Mouse (Mus musculus): ENCODE data around the gene Ctdsp1. TPM values are rescaled to one million over a fixed set of nuclear protein-coding genes. Genes with fewer than 3 reads are reported as not detected.

Ctdsp1 gene
- total RNA-seq, 1 experiment = 17.9 TPM

DNA sequence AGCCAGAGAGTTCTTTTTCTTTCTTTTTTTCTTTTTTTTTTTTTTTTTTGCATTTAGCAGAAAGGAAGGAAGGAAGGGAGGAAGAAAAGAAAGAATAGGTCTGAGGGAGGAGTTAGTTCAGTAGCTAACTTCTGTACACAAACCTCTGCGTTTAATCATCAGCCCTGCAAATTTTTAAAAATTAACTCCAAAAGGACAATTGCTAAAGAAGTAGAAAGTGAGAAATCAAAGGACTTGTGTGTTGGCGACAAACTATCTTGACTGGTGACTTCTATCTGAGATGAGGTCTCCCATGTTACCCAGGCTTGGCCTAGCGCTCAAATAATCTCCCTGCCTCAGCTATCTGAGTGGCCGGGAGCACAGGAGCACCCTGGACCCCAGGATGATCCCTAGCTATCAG lies 12.9 kb downstream of the Ctdsp1 start:
- H3K27ac ChIP-seq (ENCODE audit: insufficient read depth, low read depth, low read length, poor library complexity, severe bottlenecking) = no peak overlapping the region
- no peaks in the 10 kb centered on the region for H3K36me3 ChIP-seq (ENCODE audit: control insufficient read depth, insufficient read depth, low read length, poor library complexity, severe bottlenecking)
- H3K9ac ChIP-seq (ENCODE audit: insufficient read depth, low read depth, low read length, poor library complexity, severe bottlenecking) = no peak overlapping the region
- H3K9me3 ChIP-seq (ENCODE audit: control insufficient read depth, insufficient read depth, low read depth, low read length) = no peaks in the 10 kb centered on the region
- in situ Hi-C loops (cut with MboI; ENCODE audit: low sequenced_read_pairs in 2 of 2, unreplicated experiment in 2 of 2) = no loop called here
- DNase-seq (ENCODE audit: low read depth, low spot score) = no peak
- TF ChIP-seq MAFK (IDR thresholded peaks at IDR 0.05; ENCODE audit: insufficient read depth, low read depth, low read length) (no peak), CHD2 (IDR thresholded peaks at IDR 0.05; ENCODE audit: low read depth, low read length) (no peak), ZNF384 (IDR thresholded peaks at IDR 0.05; ENCODE audit: low read depth, low read length) (no peak), ZC3H11A (IDR thresholded peaks at IDR 0.05; ENCODE audit: borderline replicate concordance, low read depth, low read length) (no peak), HCFC1 (IDR thresholded peaks at IDR 0.05; ENCODE audit: borderline replicate concordance, insufficient read depth, low read length) (no peak)
- no peak overlapping the region for H3K4me3 ChIP-seq (ENCODE audit: insufficient read depth in 1 of 2, low read depth in 1 of 2, low read length in 2 of 2, poor library complexity in 1 of 2, severe bottlenecking in 1 of 2)
- H3K4me1 ChIP-seq (ENCODE audit: control insufficient read depth in 2 of 2, insufficient read depth in 2 of 2, low read length in 2 of 2, poor library complexity in 1 of 2) = peaks cover 0 to 3% of the 10 kb centered on the region in 2 experiments; a peak in 1 of 4 replicates

- Histone ChIP-seq H3K4me1 (ENCODE audit: control insufficient read depth in 2 of 2, insufficient read depth in 2 of 2, low read length in 2 of 2, poor library complexity in 1 of 2) (peaks cover 0 to 2% of the 10 kb centered on the region in 2 experiments; a peak in 1 of 4 replicates), H3K36me3 (ENCODE audit: control insufficient read depth, insufficient read depth, low read length, poor library complexity, severe bottlenecking) (no peaks in the 10 kb centered on the region), H3K4me3 (ENCODE audit: insufficient read depth in 1 of 2, low read depth in 1 of 2, low read length in 2 of 2, poor library complexity in 1 of 2, severe bottlenecking in 1 of 2) (peak within 1 kb of the TSS in 1 of 2 experiments; percentile 21; a peak in 1 of 4 replicates), H3K9me3 (ENCODE audit: control insufficient read depth, insufficient read depth, low read depth, low read length) (no peaks in the 10 kb centered on the region), H3K9ac (ENCODE audit: insufficient read depth, low read depth, low read length, poor library complexity, severe bottlenecking) (no peak within 1 kb of the TSS), H3K27ac (ENCODE audit: insufficient read depth, low read depth, low read length, poor library complexity, severe bottlenecking) (no peak within 1 kb of the TSS)
- no peak for TF ChIP-seq ZC3H11A (IDR thresholded peaks at IDR 0.05; ENCODE audit: borderline replicate concordance, low read depth, low read length)
- no peak for TF ChIP-seq HCFC1 (IDR thresholded peaks at IDR 0.05; ENCODE audit: borderline replicate concordance, insufficient read depth, low read length)
- no peak for TF ChIP-seq CHD2 (IDR thresholded peaks at IDR 0.05; ENCODE audit: low read depth, low read length)
- no peak for TF ChIP-seq MAFK (IDR thresholded peaks at IDR 0.05; ENCODE audit: insufficient read depth, low read depth, low read length)
- TF ChIP-seq ZNF384 (IDR thresholded peaks at IDR 0.05; ENCODE audit: low read depth, low read length) = no peak
- DNase-seq (ENCODE audit: low read depth, low spot score) = no peak
- in situ Hi-C loops (cut with MboI; ENCODE audit: low sequenced_read_pairs in 2 of 2, unreplicated experiment in 2 of 2) = no loop called here
Measured at GRCm38 (mm10) chr1:74408589-74409504, 17.5 kb downstream of the Ctdsp1 start, which contains the start of gene Vil1. Gene Vil1 (plus strand): TSS chr1:74409376.

- Histone ChIP-seq H3K4me1 (ENCODE audit: control insufficient read depth in 2 of 2, insufficient read depth in 2 of 2, low read length in 2 of 2, poor library complexity in 1 of 2) (peaks cover 0 to 10% of the 10 kb centered on the region in 2 experiments; a peak in 1 of 4 replicates), H3K4me3 (ENCODE audit: insufficient read depth in 1 of 2, low read depth in 1 of 2, low read length in 2 of 2, poor library complexity in 1 of 2, severe bottlenecking in 1 of 2) (no peak overlapping the region), H3K27ac (ENCODE audit: insufficient read depth, low read depth, low read length, poor library complexity, severe bottlenecking) (no peak overlapping the region), H3K36me3 (ENCODE audit: control insufficient read depth, insufficient read depth, low read length, poor library complexity, severe bottlenecking) (no peaks in the 10 kb centered on the region), H3K9me3 (ENCODE audit: control insufficient read depth, insufficient read depth, low read depth, low read length) (no peaks in the 10 kb centered on the region), H3K9ac (ENCODE audit: insufficient read depth, low read depth, low read length, poor library complexity, severe bottlenecking) (no peak overlapping the region)
- no peak for TF ChIP-seq ZNF384 (IDR thresholded peaks at IDR 0.05; ENCODE audit: low read depth, low read length)
- TF ChIP-seq MAFK (IDR thresholded peaks at IDR 0.05; ENCODE audit: insufficient read depth, low read depth, low read length) = no peak
- no peak for TF ChIP-seq ZC3H11A (IDR thresholded peaks at IDR 0.05; ENCODE audit: borderline replicate concordance, low read depth, low read length)
- no peak for TF ChIP-seq CHD2 (IDR thresholded peaks at IDR 0.05; ENCODE audit: low read depth, low read length)
- no peak for TF ChIP-seq HCFC1 (IDR thresholded peaks at IDR 0.05; ENCODE audit: borderline replicate concordance, insufficient read depth, low read length)
- no peak for DNase-seq (ENCODE audit: low read depth, low spot score)
- in situ Hi-C loops (cut with MboI; ENCODE audit: low sequenced_read_pairs in 2 of 2, unreplicated experiment in 2 of 2) = no loop called here
Measured at GRCm38 (mm10) chr1:74411753-74412325, 20.5 kb downstream of the Ctdsp1 start.

- TF ChIP-seq MAFK (IDR thresholded peaks at IDR 0.05; ENCODE audit: insufficient read depth, low read depth, low read length) = peak; percentile 77
- TF ChIP-seq ZC3H11A (IDR thresholded peaks at IDR 0.05; ENCODE audit: borderline replicate concordance, low read depth, low read length) = no peak
- H3K9me3 ChIP-seq (ENCODE audit: control insufficient read depth, insufficient read depth, low read depth, low read length) = no peaks in the 10 kb centered on the region
- H3K4me1 ChIP-seq (ENCODE audit: control insufficient read depth in 2 of 2, insufficient read depth in 2 of 2, low read length in 2 of 2, poor library complexity in 1 of 2) = peaks cover 0 to 10% of the 10 kb centered on the region in 2 experiments; a peak in 1 of 4 replicates
- H3K4me3 ChIP-seq (ENCODE audit: insufficient read depth in 1 of 2, low read depth in 1 of 2, low read length in 2 of 2, poor library complexity in 1 of 2, severe bottlenecking in 1 of 2) = no peak overlapping the region
- in situ Hi-C loops (cut with MboI; ENCODE audit: low sequenced_read_pairs in 2 of 2, unreplicated experiment in 2 of 2) = no loop called here
- no peaks in the 10 kb centered on the region for H3K36me3 ChIP-seq (ENCODE audit: control insufficient read depth, insufficient read depth, low read length, poor library complexity, severe bottlenecking)
- no peak for DNase-seq (ENCODE audit: low read depth, low spot score)
- H3K27ac ChIP-seq (ENCODE audit: insufficient read depth, low read depth, low read length, poor library complexity, severe bottlenecking) = no peak overlapping the region
- H3K9ac ChIP-seq (ENCODE audit: insufficient read depth, low read depth, low read length, poor library complexity, severe bottlenecking) = no peak overlapping the region
Measured at GRCm38 (mm10) chr1:74412711-74413110, 21.4 kb downstream of the Ctdsp1 start.

Measured in ES-E14 (cell line).